Mouse (Mus musculus): Measurements from ENCODE around the gene Trim62.
A peak's percentile ranks its signal among the peaks of the same experiment; 100 is the strongest.

Gene Trim62

GRCm38 (mm10) chr4:128908586-128909377 lies 25.4 kb downstream of the Trim62 start:
- DNase-seq (ENCODE audit: low spot score in 2 of 2), result peak in 1 of 2 experiments; percentile 61

DNA sequence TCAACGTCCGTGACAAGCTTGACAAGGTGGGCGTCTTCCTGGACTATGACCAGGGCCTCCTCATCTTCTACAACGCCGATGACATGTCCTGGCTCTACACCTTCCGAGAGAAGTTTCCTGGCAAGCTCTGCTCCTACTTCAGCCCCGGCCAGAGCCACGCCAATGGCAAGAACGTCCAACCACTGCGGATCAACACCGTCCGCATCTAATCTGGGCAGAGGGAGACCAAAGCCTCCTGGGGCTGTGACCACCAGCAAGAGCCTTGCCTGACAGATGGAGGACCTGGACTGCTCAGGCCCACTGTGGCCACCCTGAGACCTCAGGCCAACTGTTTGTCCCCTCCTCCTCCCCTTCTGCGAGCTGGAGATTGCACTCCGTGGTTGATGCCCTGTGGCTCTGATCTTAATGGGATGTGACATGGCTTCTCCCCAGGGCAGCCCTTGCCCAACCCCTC lies 26.0 kb downstream of the Trim62 start:
- peak in 1 of 2 experiments; percentile 44 for DNase-seq (ENCODE audit: low spot score in 2 of 2)

- DNase-seq (ENCODE audit: low spot score in 2 of 2), result no peak
Observed at GRCm38 (mm10) chr4:128910276-128911063, 27.1 kb downstream of the Trim62 start.

GRCm38 (mm10) chr4:128912085-128912484 lies 28.7 kb downstream of the Trim62 start:
- no peak for DNase-seq (ENCODE audit: low spot score in 2 of 2)

DNA sequence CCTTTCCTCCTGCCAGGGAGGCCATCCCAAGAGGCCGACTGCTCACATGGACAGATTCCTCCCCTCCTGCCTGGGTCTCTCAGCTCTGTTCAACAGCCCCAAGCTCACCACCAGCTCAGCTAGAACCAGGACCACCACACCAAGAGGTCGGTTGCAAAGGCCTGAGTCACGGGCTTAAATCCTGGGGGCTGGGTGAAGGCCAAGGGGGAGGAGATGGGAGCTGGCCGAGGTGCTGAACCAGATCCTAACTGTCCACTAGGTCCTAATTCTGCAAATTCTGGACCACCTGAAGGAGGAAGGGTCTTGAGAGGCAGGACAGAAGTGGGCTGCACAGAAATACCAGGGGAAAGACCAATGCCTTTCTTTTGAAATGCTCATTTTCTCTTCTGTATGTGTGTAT lies 30.4 kb downstream of the Trim62 start:
- no peak for DNase-seq (ENCODE audit: low spot score in 2 of 2)

DNA sequence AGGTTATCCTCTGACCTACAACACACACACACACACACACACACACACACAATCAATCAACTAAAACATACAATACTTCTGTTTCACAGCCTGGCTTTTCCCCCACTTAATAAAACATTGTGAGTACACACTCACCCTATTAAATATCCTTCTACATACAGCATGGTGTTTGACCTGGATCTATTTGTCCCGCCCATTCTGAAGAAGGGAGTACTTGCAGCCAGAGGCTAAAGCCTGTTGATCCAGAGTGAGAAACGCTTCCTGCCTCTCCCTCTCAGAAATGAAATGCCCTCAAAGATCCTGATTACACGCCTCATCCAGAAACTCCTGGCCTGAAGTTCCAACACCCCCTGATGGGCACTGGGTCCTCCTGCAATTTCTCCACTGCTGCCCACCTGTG lies 33.7 kb downstream of the Trim62 start:
- DNase-seq (ENCODE audit: low spot score in 2 of 2), result no peak

- no peak for DNase-seq (ENCODE audit: low spot score in 2 of 2)
Observed at GRCm38 (mm10) chr4:128917756-128918155, 34.4 kb downstream of the Trim62 start.

DNA sequence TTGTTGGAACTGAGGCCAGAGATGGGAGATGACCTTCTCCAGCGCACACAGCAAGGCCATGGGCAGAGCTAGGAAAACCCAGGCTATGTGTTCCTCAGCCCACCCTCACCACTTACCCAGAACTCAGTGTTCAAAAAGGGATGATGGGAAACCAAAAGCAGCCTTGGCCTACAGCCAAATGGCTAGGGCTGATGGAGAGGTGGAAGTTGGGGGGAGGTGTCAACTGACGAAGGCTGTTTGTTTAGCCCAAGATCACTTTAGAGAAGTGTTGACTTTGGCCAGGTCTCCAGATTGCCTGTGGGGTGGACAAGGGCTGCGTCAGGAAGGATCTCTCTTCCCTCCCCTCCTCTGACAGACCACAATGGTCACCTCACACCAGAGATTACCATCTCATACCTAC lies 34.8 kb downstream of the Trim62 start:
- DNase-seq (ENCODE audit: low spot score in 2 of 2), result no peak

GRCm38 (mm10) chr4:128919106-128919505 lies 35.7 kb downstream of the Trim62 start:
- DNase-seq (ENCODE audit: low spot score in 2 of 2), result no peak

- no peak for DNase-seq (ENCODE audit: low spot score in 2 of 2)
Observed at GRCm38 (mm10) chr4:128923603-128924002, 40.2 kb downstream of the Trim62 start.

- peak; percentile 70 to 88 for DNase-seq (ENCODE audit: low spot score in 2 of 2)
Observed at GRCm38 (mm10) chr4:128924841-128925606, 41.6 kb downstream of the Trim62 start.

GRCm38 (mm10) chr4:128932783-128933182 lies 49.4 kb downstream of the Trim62 start:
- no peak for DNase-seq (ENCODE audit: low spot score in 2 of 2)

DNA sequence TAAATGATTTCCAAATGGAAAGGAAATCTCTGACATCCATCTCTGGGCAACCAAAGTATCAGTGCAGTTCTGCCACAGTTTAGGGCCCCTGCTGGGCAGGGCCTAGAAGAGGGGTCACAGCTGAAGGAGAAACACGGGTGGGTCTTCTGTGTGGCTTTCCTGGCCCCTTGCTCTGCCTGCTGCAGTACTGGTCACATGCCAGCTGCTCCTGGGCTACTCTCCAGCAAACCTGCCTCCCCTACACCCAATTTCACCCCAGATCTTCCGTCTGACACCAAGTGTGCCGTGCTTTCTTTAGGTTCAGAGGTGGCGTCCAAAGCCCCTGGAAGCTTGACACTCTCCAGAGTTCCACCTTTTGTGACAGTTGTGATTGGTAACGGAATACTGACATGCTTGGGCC lies 52.2 kb downstream of the Trim62 start:
- no peak for DNase-seq (ENCODE audit: low spot score in 2 of 2)

DNA sequence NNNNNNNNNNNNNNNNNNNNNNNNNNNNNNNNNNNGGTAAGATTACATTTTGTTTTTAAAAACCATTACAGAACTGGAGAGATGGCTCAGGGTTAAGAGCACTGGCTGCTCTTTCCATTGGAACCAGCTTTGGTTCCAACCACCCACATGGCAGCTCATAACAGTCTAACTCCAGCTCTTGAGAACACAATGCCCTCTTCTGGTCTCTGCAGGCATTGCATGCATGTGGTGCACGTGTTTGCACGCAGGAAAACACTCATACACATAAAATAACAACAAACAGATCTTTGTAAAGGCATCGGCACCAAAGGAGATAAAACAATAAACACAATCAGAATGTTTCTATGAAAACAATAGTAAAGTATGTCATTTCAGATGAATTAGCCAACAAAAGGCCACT lies 59.0 kb downstream of the Trim62 start:
- no peak for DNase-seq (ENCODE audit: low spot score in 2 of 2)

DNA sequence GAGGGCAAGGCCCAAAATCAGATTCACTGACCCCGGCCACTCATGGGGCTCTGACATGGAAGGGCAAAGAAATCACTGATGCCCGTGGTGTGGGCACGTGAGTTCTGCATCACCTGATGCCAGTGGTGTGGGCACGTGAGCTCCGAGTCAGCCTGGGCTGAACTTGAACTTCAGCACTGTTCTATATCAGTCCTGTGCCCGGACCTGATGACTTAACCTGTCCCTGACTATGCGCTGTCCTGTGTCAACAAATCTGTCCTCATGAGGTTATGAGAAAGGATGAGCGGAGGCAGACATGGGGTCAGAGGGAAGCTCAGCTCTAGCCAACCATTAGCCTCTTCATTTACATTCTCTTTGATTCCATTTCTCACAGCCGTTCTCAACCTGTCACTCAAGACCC lies 63.4 kb downstream of the Trim62 start:
- no peak for DNase-seq (ENCODE audit: low spot score in 2 of 2)

- DNase-seq (ENCODE audit: low spot score in 2 of 2), result no peak
Observed at GRCm38 (mm10) chr4:128947326-128947933, 64.0 kb downstream of the Trim62 start.

GRCm38 (mm10) chr4:128948137-128948674 lies 64.8 kb downstream of the Trim62 start:
- DNase-seq (ENCODE audit: low spot score in 2 of 2), result peak in 1 of 2 experiments; percentile 64

DNA sequence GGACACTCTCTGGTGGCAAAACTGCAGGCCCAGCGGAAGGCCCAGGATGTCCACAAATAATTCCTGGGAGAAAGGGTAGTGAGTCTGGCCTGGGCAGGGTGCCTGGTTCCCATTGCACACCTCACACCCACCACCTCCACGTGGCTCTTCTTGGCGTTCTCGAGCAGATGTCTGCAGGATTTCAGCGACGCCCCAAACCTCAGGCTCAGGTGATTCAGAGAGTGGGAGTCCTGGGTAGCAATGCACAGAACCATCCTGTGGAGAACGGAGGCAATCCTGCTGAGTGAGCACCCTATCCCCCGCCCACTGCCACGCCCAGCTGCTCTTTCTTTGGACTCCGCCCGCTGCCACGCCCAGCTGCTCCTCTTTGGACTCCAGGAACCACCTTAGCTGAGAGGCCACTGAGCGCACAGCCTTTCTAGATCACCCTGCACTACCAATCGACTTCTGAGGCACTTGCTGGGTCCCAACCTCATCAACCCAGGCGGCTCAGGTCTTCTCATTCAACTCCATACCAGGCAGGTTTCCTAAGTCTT lies 66.2 kb downstream of the Trim62 start:
- DNase-seq (ENCODE audit: low spot score in 2 of 2), result no peak

DNA sequence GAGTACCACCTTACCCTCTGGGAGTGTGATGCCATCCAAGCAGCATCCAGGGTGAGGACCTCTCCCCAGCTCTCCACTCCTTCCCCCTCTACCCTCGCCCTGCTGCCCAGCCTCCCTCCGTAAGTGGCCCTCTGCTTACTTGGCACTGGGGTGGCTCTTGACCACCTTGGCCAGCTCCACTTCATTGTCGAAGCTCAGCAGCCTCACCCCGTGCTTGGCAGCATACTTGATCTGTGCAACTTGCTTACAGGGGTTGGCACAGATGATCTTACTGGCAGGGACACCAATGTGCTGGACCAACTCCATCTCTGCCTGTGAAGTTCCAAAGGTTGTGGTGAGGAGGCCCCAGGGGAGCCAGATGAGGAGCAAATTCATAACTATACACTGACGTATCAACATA lies 67.1 kb downstream of the Trim62 start:
- DNase-seq (ENCODE audit: low spot score in 2 of 2), result peak in 1 of 2 experiments; percentile 60

- no peak for DNase-seq (ENCODE audit: low spot score in 2 of 2)
Observed at GRCm38 (mm10) chr4:128953851-128954250, 70.5 kb downstream of the Trim62 start.
